8 mouse cellular contexts compared by ENCODE assay signal in the genomic region with DNA sequence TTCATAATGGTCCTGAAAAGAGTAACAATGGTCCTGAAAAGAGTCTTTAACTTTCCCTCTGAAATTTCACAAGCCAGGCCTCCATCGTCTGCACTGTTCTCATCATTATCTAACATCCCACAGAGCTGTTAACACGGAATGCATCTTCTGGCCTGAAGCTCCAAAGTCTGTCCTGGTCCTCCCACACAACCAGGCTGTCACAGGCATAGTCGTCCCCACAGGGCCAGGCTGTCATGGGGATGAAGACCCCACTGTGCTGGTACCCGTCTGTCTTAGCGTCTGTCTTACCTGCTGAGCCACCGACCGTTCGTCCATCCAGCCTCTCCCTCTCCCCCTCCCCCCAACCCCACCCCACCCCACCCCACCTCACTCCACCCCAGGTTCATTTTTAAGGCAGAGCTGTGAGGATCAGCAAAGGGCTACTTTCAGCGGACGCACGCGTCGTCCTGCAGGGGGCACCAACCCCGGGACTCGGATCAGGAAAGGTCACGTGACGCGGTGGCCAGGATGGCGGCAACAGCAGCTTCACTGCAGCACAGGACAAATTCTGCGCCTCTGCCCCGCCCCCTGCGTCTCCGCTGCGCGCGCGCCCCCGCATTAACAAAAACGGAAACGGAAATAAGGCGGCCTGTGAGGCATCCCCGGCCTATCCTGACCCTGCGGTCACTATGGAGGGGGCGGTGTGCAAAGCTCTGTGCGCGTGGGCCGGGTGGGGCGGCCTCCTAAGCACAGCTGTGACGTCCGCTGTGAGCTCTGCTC. TPM values are rescaled to one million over a fixed set of nuclear protein-coding genes. Genes with fewer than 3 reads are reported as not detected.
A peak's percentile ranks its signal among the peaks of the same experiment; 100 is the strongest.
DNase-seq lines count a peak whose midpoint lies in the region; ATAC-seq and TF ChIP-seq lines count a peak whose summit lies in the region.

No protein-coding gene starts in this region.

- peak overlapping the region; percentile 82 for H3K4me2 ChIP-seq in kidney, embryonic 15.5 days

- H3K36me3 ChIP-seq in C2C12 (ENCODE audit: control insufficient read depth, insufficient read depth) = no peaks in the 10 kb centered on the region
- H3K36me3 ChIP-seq in erythroblast, embryonic 14.5 days (ENCODE audit: control insufficient read depth) = peaks cover 14% of the 10 kb centered on the region
- H3K36me3 ChIP-seq in heart, embryonic 10.5 days = peaks cover 29% of the 10 kb centered on the region
- peaks cover 22% of the 10 kb centered on the region; the same call in 1 of the 2 replicates for H3K36me3 ChIP-seq in kidney, embryonic 15.5 days
- H3K36me3 ChIP-seq in liver, adult 2 months (ENCODE audit: control insufficient read depth, insufficient read depth, low read length) = no peaks in the 10 kb centered on the region

- H3K4me3 ChIP-seq in C2C12 (ENCODE audit: insufficient read depth, poor library complexity, severe bottlenecking) = peak overlapping the region; percentile 46
- peak overlapping the region; percentile 68 for H3K4me3 ChIP-seq in erythroblast, embryonic 14.5 days (replicated peaks)
- peak overlapping the region; percentile 75 for H3K4me3 ChIP-seq in heart, embryonic 10.5 days
- H3K4me3 ChIP-seq in kidney, embryonic 15.5 days (replicated peaks) = peak overlapping the region; percentile 62
- peak overlapping the region; percentile 71 for H3K4me3 ChIP-seq in liver, adult 2 months (ENCODE audit: insufficient read depth, low read depth, low read length)

- 10% methylated on average over 39 of the region's 40 CpGs for WGBS in heart, embryonic 10.5 days
- WGBS in kidney, embryonic 15.5 days = 5% methylated on average over 40 of the region's 40 CpGs
- 9% methylated on average over 40 of the region's 40 CpGs for WGBS in liver, adult 2 months

- DNase-seq in brain, embryonic 14.5 days (ENCODE audit: low read depth) = peak; percentile 96
- DNase-seq in heart, embryonic 10.5 days (ENCODE audit: low spot score) = peak; percentile 96
- DNase-seq in liver, adult 2 months (ENCODE audit: extremely low read depth, low read depth, low spot score) = peak; percentile 56
- DNase-seq in spleen, postnatal 36 days (ENCODE audit: low spot score in 2 of 2) = peak; percentile 93 to 94

- H3K79me3 ChIP-seq in C2C12 (ENCODE audit: low read depth) = no peaks in the 10 kb centered on the region

- no peaks in the 10 kb centered on the region for H3K79me2 ChIP-seq in C2C12 (ENCODE audit: control insufficient read depth, insufficient read depth)
- no peaks in the 10 kb centered on the region for H3K79me2 ChIP-seq in liver, adult 2 months (ENCODE audit: control insufficient read depth, insufficient read depth, low read length)

- peaks cover 39% of the 10 kb centered on the region for H3K9me3 ChIP-seq in erythroblast, embryonic 14.5 days (ENCODE audit: control insufficient read depth, low read length)
- H3K9me3 ChIP-seq in heart, embryonic 10.5 days = peaks cover 36% of the 10 kb centered on the region
- H3K9me3 ChIP-seq in kidney, embryonic 15.5 days (replicated peaks) = peaks cover 35% of the 10 kb centered on the region

- TF ChIP-seq CTCF in C2C12 (IDR thresholded peaks at IDR 0.05; ENCODE audit: control insufficient read depth, insufficient read depth, insufficient read length) = no peak
- peak; percentile 64 for TF ChIP-seq CTCF in brain, embryonic 14.5 days (IDR thresholded peaks at IDR 0.05; ENCODE audit: borderline replicate concordance, extremely low read depth, insufficient read depth, insufficient read length)
- TF ChIP-seq CTCF in liver, adult 2 months (IDR thresholded peaks at IDR 0.05; ENCODE audit: low read depth, low read length) = peak; percentile 75

- peak overlapping the region; percentile 91 for H3K27ac ChIP-seq in heart, embryonic 10.5 days
- H3K27ac ChIP-seq in kidney, embryonic 15.5 days = peak overlapping the region; percentile 78
- no peak overlapping the region; the same call in 1 of the 2 replicates for H3K27ac ChIP-seq in liver, adult 2 months (replicated peaks; ENCODE audit: insufficient read depth, low read depth, low read length)

- peak overlapping the region; percentile 54 for H3ac ChIP-seq in C2C12 (ENCODE audit: control insufficient read depth, insufficient read length, low read depth)

- H3K9ac ChIP-seq in kidney, embryonic 15.5 days = peak overlapping the region; percentile 59
- H3K9ac ChIP-seq in liver, adult 2 months (ENCODE audit: low read depth, low read length) = peak overlapping the region; percentile 67

- H3K27me3 ChIP-seq in C2C12 (ENCODE audit: control insufficient read depth, insufficient read depth, insufficient read length) = no peaks in the 10 kb centered on the region
- H3K27me3 ChIP-seq in erythroblast, embryonic 14.5 days (ENCODE audit: control insufficient read depth) = peaks cover 5% of the 10 kb centered on the region; the same call in 1 of the 2 replicates
- H3K27me3 ChIP-seq in heart, embryonic 10.5 days (ENCODE audit: insufficient read depth, poor library complexity, severe bottlenecking) = no peaks in the 10 kb centered on the region
- H3K27me3 ChIP-seq in kidney, embryonic 15.5 days = no peaks in the 10 kb centered on the region
- no peaks in the 10 kb centered on the region for H3K27me3 ChIP-seq in liver, adult 2 months (ENCODE audit: control insufficient read depth, insufficient read depth, low read length)

- H3K4me1 ChIP-seq in erythroblast, embryonic 14.5 days (ENCODE audit: control insufficient read depth) = peaks cover 14% of the 10 kb centered on the region
- H3K4me1 ChIP-seq in heart, embryonic 10.5 days = 0 out of 2 replicates have a peak, but pooled peaks cover 3% of the 10 kb centered on the region
- peaks cover 6% of the 10 kb centered on the region; the same call in 1 of the 2 replicates for H3K4me1 ChIP-seq in kidney, embryonic 15.5 days
- H3K4me1 ChIP-seq in liver, adult 2 months (ENCODE audit: control insufficient read depth, insufficient read depth, low read length) = no peaks in the 10 kb centered on the region

- ATAC-seq in kidney, embryonic 15.5 days (replicated peaks; ENCODE audit: low FRiP score) = peak; percentile 80
- peak; percentile 68 for ATAC-seq in monocyte, adult 5-6 weeks (replicated peaks; ENCODE audit: insufficient number of reproducible peaks, low FRiP score, low TSS enrichment, poor library complexity, severe bottlenecking)

- TF ChIP-seq POLR2A in brain, embryonic 14.5 days (IDR thresholded peaks at IDR 0.05; ENCODE audit: borderline replicate concordance, extremely low read depth, insufficient read depth, insufficient read length, poor library complexity, severe bottlenecking) = peak; percentile 10; the same call in 1 of the 2 replicates
- TF ChIP-seq POLR2A in liver, adult 2 months (IDR thresholded peaks at IDR 0.05; ENCODE audit: extremely low read depth, insufficient read depth, low read length) = no peak

TF ChIP-seq in C2C12, 6 proteins besides CTCF, POLR2A, EP300 and RAD21:
- TF ChIP-seq USF1 (IDR thresholded peaks at IDR 0.05; ENCODE audit: low read depth) (peak; percentile 88), MYOD1 (IDR thresholded peaks at IDR 0.05; ENCODE audit: control insufficient read depth, insufficient read length, low read depth) (no peak), MYOG (IDR thresholded peaks at IDR 0.05; ENCODE audit: control insufficient read depth, extremely low read depth, insufficient read length) (no peak), CEBPB (IDR thresholded peaks at IDR 0.05; ENCODE audit: low read depth) (no peak), FOSL1 (IDR thresholded peaks at IDR 0.05; ENCODE audit: insufficient read depth, low read length, poor library complexity, severe bottlenecking) (no peak), MAX (IDR thresholded peaks at IDR 0.05) (no peak)

RNA-seq across cellular contexts. Expression of a gene that starts 0.8 kb away (rescaled TPM):
- polyA plus RNA-seq in C2C12 (2012; fragmentation: generic; extraction: Trizol) = 22.8 TPM
- 12.5 and 15.9 TPM in 2 replicates for polyA plus RNA-seq in brain, embryonic 14.5 days (2012; rRNA removed)
- 0.66 and 0.87 TPM in 2 replicates for polyA plus RNA-seq in erythroblast, embryonic 14.5 days (2012)
- 5.0 and 5.3 TPM in 2 replicates for polyA plus RNA-seq in heart, embryonic 10.5 days (2016; fragmentation: Nextera tagmentation; extraction: Ambion mirVana)
- 4.9 and 5.5 TPM in 2 replicates for polyA plus RNA-seq in kidney, embryonic 15.5 days (2015; fragmentation: Nextera tagmentation; extraction: Ambion mirVana)
- total RNA-seq in liver, adult 2 months (2014; rRNA removed) = 1.6 and 1.9 TPM in 2 replicates
- polyA plus RNA-seq in liver, adult 2 months (2012; rRNA removed) = 6.4 and 9.7 TPM in 2 replicates
- total RNA-seq in monocyte, adult 5-6 weeks (2017) = 2.8 to 16.0 TPM (median 8.4 TPM) in 3 replicates

RNA-seq across cellular contexts. Expression of a gene that starts 22.7 kb away (rescaled TPM):
- polyA plus RNA-seq in C2C12 (2012; fragmentation: generic; extraction: Trizol) = not detected
- polyA plus RNA-seq in brain, embryonic 14.5 days (2012; rRNA removed) = not detected in 2 replicates
- polyA plus RNA-seq in erythroblast, embryonic 14.5 days (2012) = not detected in 2 replicates
- not detected in 2 replicates for polyA plus RNA-seq in heart, embryonic 10.5 days (2016; fragmentation: Nextera tagmentation; extraction: Ambion mirVana)
- polyA plus RNA-seq in kidney, embryonic 15.5 days (2015; fragmentation: Nextera tagmentation; extraction: Ambion mirVana) = not detected in 2 replicates
- not detected in 2 replicates for total RNA-seq in liver, adult 2 months (2014; rRNA removed)
- polyA plus RNA-seq in liver, adult 2 months (2012; rRNA removed) = not detected in 2 replicates
- not detected in 3 replicates for total RNA-seq in monocyte, adult 5-6 weeks (2017)

RNA-seq across cellular contexts. Expression of a gene that starts 55.8 kb away (rescaled TPM):
- not detected for polyA plus RNA-seq in C2C12 (2012; fragmentation: generic; extraction: Trizol)
- not detected in 2 replicates for polyA plus RNA-seq in brain, embryonic 14.5 days (2012; rRNA removed)
- polyA plus RNA-seq in erythroblast, embryonic 14.5 days (2012) = not detected in 2 replicates
- polyA plus RNA-seq in heart, embryonic 10.5 days (2016; fragmentation: Nextera tagmentation; extraction: Ambion mirVana) = not detected in 2 replicates
- not detected in 2 replicates for polyA plus RNA-seq in kidney, embryonic 15.5 days (2015; fragmentation: Nextera tagmentation; extraction: Ambion mirVana)
- not detected in 2 replicates for total RNA-seq in liver, adult 2 months (2014; rRNA removed)
- not detected in 2 replicates for polyA plus RNA-seq in liver, adult 2 months (2012; rRNA removed)
- not detected in 3 replicates for total RNA-seq in monocyte, adult 5-6 weeks (2017)
